Mouse (Mus musculus) CH12.LX (cell line): ENCODE results near the gene Dynll2. TPM values are rescaled to one million over a fixed set of nuclear protein-coding genes. Genes with fewer than 3 reads are reported as not detected.
A peak's percentile ranks its signal among the peaks of the same experiment; 100 is the strongest.

Experiments
- DNase-seq: peaks from one replicate; pipeline ENCODE4 v3.0.0-alpha.2; 2013; ENCODE audit errors: extremely low read depth
- H3K27ac ChIP-seq: 2 replicates; pipeline ENCODE4 v1.5.1; 2012; ENCODE audit warnings: low read depth, mild to moderate bottlenecking, control low read depth, moderate library complexity; ENCODE audit not compliant: insufficient read depth
- H3K27me3 ChIP-seq: replicated peaks from 2 replicates; pipeline ENCODE3; 2012; ENCODE audit warnings: inconsistent platforms
- H3K36me3 ChIP-seq, 2 experiments: replicated peaks in 1 of 2; 2 replicates each; pipeline versions ENCODE3 to v1.6.1; 2012; ENCODE audit warnings: inconsistent platforms in 1 of 2, low read length in 1 of 2, mild to moderate bottlenecking in 1 of 2, mixed read lengths in 1 of 2, moderate library complexity in 1 of 2; ENCODE audit not compliant: control insufficient read depth in 1 of 2, insufficient read depth in 1 of 2
- H3K4me1 ChIP-seq, 2 experiments: 2 replicates each; pipeline ENCODE4 v1.6.1; 2012; ENCODE audit warnings: inconsistent platforms in 1 of 2, moderate library complexity in 1 of 2; ENCODE audit not compliant: insufficient read depth in 2 of 2, control insufficient read depth in 1 of 2
- H3K4me2 ChIP-seq: 2 replicates; pipeline ENCODE4 v1.6.1; 2012; ENCODE audit warnings: low read depth, mild to moderate bottlenecking, control low read depth; ENCODE audit not compliant: poor library complexity, insufficient read depth, severe bottlenecking
- H3K4me3 ChIP-seq, 3 experiments: fragments of 150-350 bp in 1 of 3; sonication (generic) in 1 of 3; replicated peaks in 1 of 3; 2 replicates each; pipeline versions ENCODE3 to v1.5.1; 2011 to 2012; ENCODE audit warnings: low read depth in 2 of 3, low read length in 2 of 3, mild to moderate bottlenecking in 2 of 3, moderate library complexity in 2 of 3, control low read depth in 1 of 3, improper control_type of control experiment in 1 of 3, inconsistent platforms in 1 of 3, mixed read lengths in 1 of 3; ENCODE audit not compliant: poor library complexity in 1 of 3
- H3K79me2 ChIP-seq: replicated peaks from 2 replicates; pipeline ENCODE4 v1.6.1; 2012; ENCODE audit warnings: mild to moderate bottlenecking, moderate library complexity; ENCODE audit not compliant: control insufficient read depth, poor library complexity, insufficient read depth, severe bottlenecking; ENCODE audit errors: extremely low read depth
- H3K9ac ChIP-seq: 2 replicates; pipeline ENCODE4 v1.6.1; 2012; ENCODE audit warnings: low read depth, mild to moderate bottlenecking, control low read depth, moderate library complexity; ENCODE audit not compliant: insufficient read depth
- H3K9me3 ChIP-seq: replicated peaks from 2 replicates; pipeline ENCODE3; 2012; ENCODE audit warnings: low read length, inconsistent platforms, mixed read lengths
- CHD1 ChIP-seq: IDR thresholded peaks from 2 replicates; pipeline ENCODE4 v1.6.1; 2012; ENCODE audit warnings: low read depth, low read length, improper control_type of control experiment, inconsistent platforms
- E2F4 ChIP-seq: IDR thresholded peaks from 2 replicates; pipeline ENCODE4 v1.6.1; 2011; ENCODE audit warnings: low read depth, low read length, improper control_type of control experiment; ENCODE audit not compliant: insufficient replicate concordance
- ELF1 ChIP-seq: IDR thresholded peaks from 2 replicates; pipeline ENCODE4 v1.6.1; 2014; ENCODE audit warnings: low read depth, mild to moderate bottlenecking, inconsistent platforms, low read length, improper control_type of control experiment
- EP300 ChIP-seq: IDR thresholded peaks from 2 replicates; pipeline ENCODE4 v1.6.1; 2011; ENCODE audit warnings: low read length, improper control_type of control experiment
- HCFC1 ChIP-seq: IDR thresholded peaks from 2 replicates; pipeline ENCODE4 v1.6.1; 2012; ENCODE audit warnings: low read depth, mild to moderate bottlenecking, inconsistent platforms, low read length, improper control_type of control experiment
- MAZ ChIP-seq: IDR thresholded peaks from 2 replicates; pipeline ENCODE4 v1.6.1; 2012; ENCODE audit warnings: low read depth, mild to moderate bottlenecking, inconsistent platforms, low read length, improper control_type of control experiment, moderate library complexity
- MEF2A ChIP-seq: IDR thresholded peaks from 2 replicates; pipeline ENCODE4 v1.6.1; 2014; ENCODE audit warnings: low read depth, mild to moderate bottlenecking, inconsistent platforms, low read length, improper control_type of control experiment, borderline replicate concordance
- MXI1 ChIP-seq: IDR thresholded peaks from 2 replicates; pipeline ENCODE4 v1.6.1; 2011; ENCODE audit warnings: mild to moderate bottlenecking, low read depth, low read length, improper control_type of control experiment
- PAX5 ChIP-seq: IDR thresholded peaks from 2 replicates; pipeline ENCODE4 v1.6.1; 2012; ENCODE audit warnings: low read length, inconsistent platforms, mixed read lengths
- POLR2AphosphoS2 ChIP-seq: IDR thresholded peaks from 2 replicates; pipeline ENCODE4 v1.6.1; 2011; ENCODE audit warnings: low read depth, low read length, improper control_type of control experiment
- RAD21 ChIP-seq: IDR thresholded peaks from 2 replicates; pipeline ENCODE4 v1.6.1; 2011; ENCODE audit warnings: low read depth, mild to moderate bottlenecking, low read length, improper control_type of control experiment, moderate library complexity
- RCOR1 ChIP-seq: conservative IDR thresholded peaks from 2 replicates; pipeline ENCODE4 v1.6.1; 2012; ENCODE audit warnings: low read depth, mild to moderate bottlenecking, inconsistent platforms, low read length, improper control_type of control experiment
- SIN3A ChIP-seq: IDR thresholded peaks from 2 replicates; pipeline ENCODE4 v1.6.1; 2012; ENCODE audit warnings: low read length, improper control_type of control experiment, inconsistent platforms
- SMC3 ChIP-seq: IDR thresholded peaks from 2 replicates; pipeline ENCODE4 v1.6.1; 2011; ENCODE audit warnings: low read depth, low read length, improper control_type of control experiment
- UBTF ChIP-seq: IDR thresholded peaks from 2 replicates; pipeline ENCODE4 v1.6.1; 2012; ENCODE audit warnings: low read depth, mild to moderate bottlenecking, inconsistent platforms, low read length, improper control_type of control experiment, moderate library complexity
- USF1 ChIP-seq: IDR thresholded peaks from 2 replicates; pipeline ENCODE4 v1.6.1; 2014; ENCODE audit warnings: low read depth, mild to moderate bottlenecking, inconsistent platforms, low read length, improper control_type of control experiment
- ZKSCAN1 ChIP-seq: IDR thresholded peaks from 2 replicates; pipeline ENCODE4 v1.6.1; 2012; ENCODE audit warnings: low read depth, inconsistent platforms, low read length, improper control_type of control experiment, borderline replicate concordance
- dilution Hi-C: fragments of 300-500 bp; cut with MboI; formaldehyde crosslinking; loops from 2 replicates; pipeline ENCODE4 v1.14.3; 2020; ENCODE audit warnings: low sequenced_read_pairs; ENCODE audit not compliant: extremely low pct_unique_long_range_greater_than_20kb, extremely low pct_ligation_motif_present
- in situ Hi-C: fragments of 300-500 bp; cut with MboI; formaldehyde crosslinking; loops from 3 replicates; pipeline ENCODE4 v1.14.3; 2019; ENCODE audit warnings: low sequenced_read_pairs, low pct_ligation_motif_present, low pct_unique_long_range_greater_than_20kb, mixed read lengths
- polyA plus RNA-seq: library from polyadenylated mRNA; unstranded; fragments of >175 nt; gene quantifications from 2 replicates; pipeline ENCODE4 v1.2.1, GENCODE M21; 2012; ENCODE audit warnings: low read depth; ENCODE audit not compliant: insufficient read length
- total RNA-seq, 2 experiments: library from RNA; depleted of rRNA; stranded (reverse); fragments of 300-350 nt in 1 of 2; fragments of >200 nt in 1 of 2; gene quantifications; 2 replicates each; pipeline ENCODE4 v1.2.3; 2012 to 2014

Dynll2 gene
- total and polyA plus RNA-seq, 3 experiments: 14.0 to 147 (median 35.8) TPM

DNA sequence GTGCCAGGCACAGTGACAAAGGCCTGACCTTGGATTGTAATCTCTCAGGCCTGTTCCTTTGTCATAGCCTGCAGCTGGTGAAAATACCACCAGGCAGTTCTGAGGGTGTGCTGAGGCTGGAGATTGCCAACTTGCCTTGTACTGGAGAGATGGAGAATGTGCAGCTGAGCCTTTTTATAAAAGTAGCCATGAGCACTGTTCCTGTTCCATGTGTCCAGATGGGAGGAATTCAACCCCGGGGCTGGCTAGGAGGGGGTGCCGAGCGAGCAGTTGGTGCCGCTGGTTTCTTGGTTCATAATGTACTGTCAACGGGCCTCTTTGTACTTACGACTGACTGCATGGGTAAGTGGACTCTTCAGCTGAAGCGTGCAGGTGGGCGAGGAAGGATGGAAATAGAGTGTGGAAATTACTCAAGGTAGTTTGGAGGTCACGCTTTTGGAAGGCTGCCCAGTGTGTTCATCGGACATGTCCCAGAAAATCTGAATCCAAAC is 49.5 kb upstream of the Dynll2 start:
- H3K4me3 ChIP-seq: no peak overlapping the region
- TF ChIP-seq RCOR1 (no peak), MEF2A (no peak), HCFC1 (no peak), RAD21 (no peak), EP300 (no peak), PAX5 (no peak), SMC3 (no peak), POLR2AphosphoS2 (no peak), MAZ (no peak), ELF1 (no peak), SIN3A (no peak), MXI1 (no peak), UBTF (no peak), CHD1 (no peak)
- TF ChIP-seq, all 38 proteins: peak for 0
- in situ Hi-C loops: no loop called here
- Histone ChIP-seq H3K36me3 (peaks cover 0 to 11% of the 10 kb centered on the region in 2 experiments), H3K9ac (no peak overlapping the region), H3K4me1 (no peaks in the 10 kb centered on the region), H3K9me3 (no peaks in the 10 kb centered on the region), H3K27me3 (no peaks in the 10 kb centered on the region), H3K27ac (no peak overlapping the region), H3K4me2 (no peak overlapping the region), H3K79me2 (no peaks in the 10 kb centered on the region)
- dilution Hi-C loops: no loop called here
- DNase-seq: no peak

DNA sequence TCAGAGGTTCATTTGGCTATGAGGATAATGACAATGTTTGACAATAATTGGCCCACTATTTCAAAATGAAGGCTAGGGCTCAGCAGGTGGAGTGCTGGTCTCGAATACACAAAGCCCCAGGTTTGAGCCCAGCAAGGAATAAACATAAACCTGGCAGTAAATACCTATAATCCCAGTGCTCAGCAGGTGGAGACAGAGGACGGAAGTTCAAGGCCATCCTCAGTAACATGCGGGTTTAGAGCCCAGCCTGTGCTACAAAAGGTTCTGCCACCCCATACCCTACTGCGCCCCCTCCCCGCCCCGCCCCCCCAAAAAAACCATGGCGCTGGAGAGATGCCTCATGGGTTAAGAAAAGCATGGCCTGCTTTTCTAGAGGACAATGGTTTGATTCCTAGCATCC is 48.6 kb upstream of the Dynll2 start:
- no peaks in the 10 kb centered on the region for H3K27me3 ChIP-seq
- no peak for TF ChIP-seq E2F4
- no peak for TF ChIP-seq UBTF
- TF ChIP-seq USF1: no peak
- peak; percentile 13 for TF ChIP-seq RAD21
- no peak for TF ChIP-seq ELF1
- TF ChIP-seq ZKSCAN1: no peak
- no peak overlapping the region for H3K4me3 ChIP-seq
- no peaks in the 10 kb centered on the region for H3K4me1 ChIP-seq
- no peak overlapping the region for H3K27ac ChIP-seq
- H3K9me3 ChIP-seq: no peaks in the 10 kb centered on the region
- in situ Hi-C loops: no loop called here
- no peaks in the 10 kb centered on the region for H3K79me2 ChIP-seq
- no peak for DNase-seq
- H3K36me3 ChIP-seq: peaks cover 0 to 9% of the 10 kb centered on the region in 2 experiments
- no peak overlapping the region for H3K4me2 ChIP-seq
- dilution Hi-C loops: no loop called here
- no peak overlapping the region for H3K9ac ChIP-seq
